Mouse (Mus musculus) CD8-positive naive resting alpha-beta T cell, adult 2 months (primary cell): ENCODE measurements around the gene Pla2g16.

ENCODE experiments used
- DNase-seq, 2 experiments: peaks; one replicate each; pipeline ENCODE4 v3.0.0; 2022; ENCODE audit warnings: low read depth in 2 of 2, low spot score in 2 of 2

Gene Pla2g16

GRCm38 (mm10) chr19:7557328-7557822, at the start of gene Pla2g16:
TSS of gene Pla2g16 (plus strand) at chr19:7557459.
- DNase-seq, result peak; percentile 34 to 41

DNA sequence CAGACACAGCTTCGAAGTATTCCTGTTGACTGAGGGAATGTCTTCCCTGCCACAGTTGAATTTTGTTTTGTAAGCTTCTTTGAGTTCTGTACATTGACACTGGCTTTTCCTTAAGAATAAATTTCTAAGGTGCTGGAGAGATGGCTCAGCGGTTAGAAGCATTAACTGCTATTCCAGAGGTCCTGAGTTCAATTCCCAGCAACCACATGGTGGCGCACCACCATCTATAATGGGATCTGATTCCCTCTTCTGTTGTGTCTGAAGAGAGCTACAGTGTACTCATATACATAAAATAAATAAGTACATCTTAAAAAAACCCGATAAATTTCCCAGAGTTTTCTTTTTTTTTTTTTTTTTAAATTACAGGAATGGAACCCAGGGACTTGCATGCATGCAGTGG, 49.2 kb upstream of the Pla2g16 start:
- DNase-seq, result no peak

- no peak for DNase-seq
Measured at GRCm38 (mm10) chr19:7516437-7516836, 40.8 kb upstream of the Pla2g16 start.

DNA sequence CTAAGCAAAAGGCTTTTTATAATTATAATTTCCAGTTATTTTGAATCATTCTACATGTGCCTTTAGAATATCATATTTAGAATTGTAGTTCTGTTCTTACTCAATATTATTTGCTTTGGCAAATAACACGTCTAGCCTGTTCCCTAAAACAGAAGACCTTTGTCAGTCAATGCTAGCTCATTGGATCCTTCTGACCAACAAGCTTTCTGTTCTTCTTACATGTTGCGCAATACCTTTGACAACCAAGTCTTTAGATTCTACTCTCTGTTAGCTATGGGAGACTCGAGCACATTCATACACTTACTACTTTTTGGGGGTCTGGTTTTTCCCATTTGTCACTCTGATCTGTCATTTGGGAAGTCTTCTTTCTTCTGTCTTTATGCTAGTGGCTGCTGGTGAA, 35.6 kb upstream of the Pla2g16 start:
- DNase-seq, result no peak

- DNase-seq, result no peak
Measured at GRCm38 (mm10) chr19:7522856-7523255, 34.4 kb upstream of the Pla2g16 start.

GRCm38 (mm10) chr19:7523292-7523691, 34.0 kb upstream of the Pla2g16 start:
- DNase-seq, result peak; percentile 27 to 40

- no peak for DNase-seq
Measured at GRCm38 (mm10) chr19:7523781-7524180, 33.5 kb upstream of the Pla2g16 start.

DNA sequence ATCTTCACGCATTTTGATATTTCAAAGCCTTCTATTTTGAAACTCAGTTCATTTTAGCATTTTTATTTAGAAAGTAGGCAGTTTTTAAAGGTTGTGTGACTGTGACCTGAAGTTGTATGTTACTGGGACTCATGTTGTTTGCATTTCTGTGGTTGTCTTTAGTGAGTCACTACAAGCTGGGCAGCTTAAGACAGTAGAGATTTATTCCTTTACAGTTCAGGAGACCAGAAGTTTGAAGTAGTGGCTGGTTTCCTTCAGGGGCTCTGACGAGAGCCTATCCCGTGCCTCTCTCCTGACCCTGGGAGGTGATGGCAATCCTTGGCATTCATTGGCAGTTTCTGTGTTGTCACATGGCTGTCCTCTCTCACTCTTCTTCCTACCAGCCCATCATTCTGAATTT, 32.4 kb upstream of the Pla2g16 start:
- no peak for DNase-seq

GRCm38 (mm10) chr19:7528639-7529428, 28.4 kb upstream of the Pla2g16 start:
- peak; percentile 23 to 48 for DNase-seq

- no peak for DNase-seq
Measured at GRCm38 (mm10) chr19:7531906-7532305, 25.4 kb upstream of the Pla2g16 start.

GRCm38 (mm10) chr19:7533891-7534290, 23.4 kb upstream of the Pla2g16 start:
- no peak for DNase-seq

- no peak for DNase-seq
Measured at GRCm38 (mm10) chr19:7548924-7549323, 8.3 kb upstream of the Pla2g16 start.

DNA sequence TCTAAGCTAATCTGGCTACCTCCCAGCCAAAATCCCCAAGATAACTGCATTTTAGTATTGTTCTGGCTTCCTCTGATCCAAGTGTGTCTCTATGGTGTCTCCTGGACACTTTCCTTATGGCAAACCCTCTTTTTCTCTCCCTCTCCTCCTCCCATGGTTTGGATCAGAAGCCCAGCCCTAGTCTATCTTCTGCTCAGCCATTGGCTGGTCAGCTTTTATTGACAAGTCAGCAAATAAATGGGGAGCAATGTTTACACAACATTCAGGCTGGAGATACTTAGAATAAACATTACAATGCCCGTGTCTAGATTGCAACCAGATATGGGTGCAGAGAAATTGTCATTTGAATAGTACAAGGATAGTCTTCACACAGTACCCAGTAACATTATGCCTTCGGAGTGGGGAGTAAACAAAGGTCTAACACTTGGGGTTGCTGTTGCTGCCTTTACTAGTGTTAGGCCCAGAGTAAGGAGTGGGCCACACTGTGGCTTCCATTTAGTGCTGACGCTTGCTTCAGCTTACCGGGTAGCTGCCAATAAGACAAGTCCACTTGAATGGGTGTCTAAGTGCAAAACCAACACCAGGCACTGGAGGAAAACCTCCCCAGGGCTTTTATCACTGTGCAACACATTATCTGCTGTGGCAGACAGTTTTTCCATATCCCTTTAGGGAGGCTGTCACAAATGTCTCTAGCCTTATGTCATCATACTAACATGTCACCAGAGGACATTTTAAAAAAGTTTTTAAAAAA, 5.5 kb upstream of the Pla2g16 start:
- DNase-seq, result no peak

- DNase-seq, result no peak
Measured at GRCm38 (mm10) chr19:7552301-7552673, 5.0 kb upstream of the Pla2g16 start.

- DNase-seq, result no peak
Measured at GRCm38 (mm10) chr19:7553441-7553840, 3.8 kb upstream of the Pla2g16 start.

GRCm38 (mm10) chr19:7554881-7555280, 2.4 kb upstream of the Pla2g16 start:
- DNase-seq, result no peak

DNA sequence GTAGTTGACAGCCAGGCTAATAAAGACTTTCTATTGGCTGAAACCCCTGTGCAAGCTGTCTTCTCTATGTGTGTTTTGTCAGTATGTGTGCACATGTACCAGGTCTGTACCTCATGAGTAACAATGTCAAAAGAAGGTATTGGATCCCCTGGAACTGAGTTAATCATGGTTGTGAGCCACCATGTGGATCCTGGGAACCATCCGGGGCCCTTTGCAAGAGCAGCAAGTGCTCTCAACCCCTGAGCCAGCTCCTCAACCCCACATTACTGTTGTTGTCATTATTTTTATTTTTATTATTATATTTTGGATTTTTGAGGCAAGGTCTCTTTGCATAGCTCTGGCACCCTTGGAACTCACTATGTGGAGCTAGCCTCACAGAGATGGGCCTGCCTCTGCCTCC, 618 bp upstream of the Pla2g16 start:
- DNase-seq, result no peak

DNA sequence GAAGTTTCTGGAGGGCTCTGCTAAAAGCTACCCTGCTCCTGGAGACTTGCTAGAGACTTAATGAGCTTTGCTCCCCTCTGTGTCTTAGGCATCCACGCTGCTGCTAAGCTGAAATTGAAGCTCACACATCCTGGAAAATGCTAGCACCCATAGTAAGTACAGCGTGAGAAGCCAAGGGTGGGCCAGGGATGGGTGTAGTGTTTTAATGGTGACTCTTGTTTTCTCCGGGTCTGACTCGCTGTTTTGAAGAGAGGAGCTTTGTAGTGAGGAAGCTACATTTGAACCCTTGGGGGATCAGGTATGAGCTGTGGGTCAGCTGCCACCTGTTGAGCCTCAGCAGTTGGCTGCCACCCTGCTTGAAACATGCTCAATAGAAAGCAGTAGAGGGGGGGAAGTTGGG, 585 bp downstream of the Pla2g16 start:
- no peak for DNase-seq

DNA sequence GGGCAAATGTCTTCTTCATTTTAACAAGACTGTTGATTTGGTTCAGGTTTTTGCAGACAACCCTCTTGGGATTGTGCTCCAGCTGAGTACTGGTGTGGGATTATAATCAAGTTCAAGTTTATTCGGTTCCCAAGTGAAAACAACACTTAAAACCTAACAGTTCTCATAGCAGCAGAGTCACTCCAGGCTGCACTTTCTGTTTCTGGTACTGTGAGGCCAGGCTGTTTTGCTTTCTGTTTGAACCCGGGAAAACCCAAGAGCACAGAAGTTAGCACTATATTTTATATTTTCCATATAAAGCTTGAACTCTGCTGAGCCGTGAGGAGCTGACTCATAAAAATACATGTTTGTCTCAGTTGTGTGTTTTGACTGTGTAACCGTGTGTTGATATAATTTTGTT, 1.4 kb downstream of the Pla2g16 start:
- no peak for DNase-seq

GRCm38 (mm10) chr19:7559986-7560385, 2.7 kb downstream of the Pla2g16 start:
- DNase-seq, result no peak

DNA sequence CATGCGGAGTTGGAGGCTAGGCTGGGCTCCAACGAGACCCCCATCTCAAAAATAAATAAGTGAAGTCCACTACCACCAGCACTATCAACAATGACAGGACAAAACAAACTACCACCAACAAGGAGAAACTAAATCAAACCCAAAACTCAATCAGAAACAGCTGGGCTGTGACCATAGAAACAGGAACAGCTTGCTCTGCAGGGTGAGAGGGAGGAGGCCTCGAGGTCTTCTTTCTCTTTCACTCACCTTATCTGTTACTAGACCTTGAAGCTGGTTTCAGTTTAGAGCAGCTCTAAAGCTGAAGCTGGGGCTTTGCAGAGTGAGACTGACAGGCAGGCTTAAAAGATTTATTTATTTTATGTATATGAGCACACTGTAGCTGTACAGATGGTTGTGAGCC, 4.2 kb downstream of the Pla2g16 start:
- DNase-seq, result no peak

DNA sequence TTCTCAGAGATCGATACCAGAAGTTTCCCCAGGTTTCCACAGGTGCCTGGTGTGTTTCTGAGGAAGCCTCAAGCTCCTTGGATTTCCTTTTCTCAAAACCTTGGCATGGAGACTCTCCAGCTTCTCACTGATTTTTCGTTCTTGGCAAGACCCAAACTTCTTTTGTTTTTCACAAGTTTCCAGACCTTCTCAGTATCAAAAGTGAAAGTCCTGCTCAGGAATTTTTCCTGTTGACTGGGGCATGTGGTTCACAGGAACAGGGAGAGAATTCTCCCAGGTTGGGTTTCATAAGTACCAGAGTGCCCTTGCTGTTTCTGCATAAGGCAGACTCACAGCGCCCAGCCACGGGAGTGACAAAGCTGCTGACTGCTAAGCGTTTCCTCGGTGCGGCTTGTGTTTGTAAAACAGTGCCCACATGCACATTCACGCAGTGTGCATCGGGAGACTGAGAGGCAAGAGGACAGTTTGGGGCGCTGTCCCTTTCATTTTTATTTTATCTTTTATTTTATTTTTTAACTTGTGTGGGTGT, 5.4 kb downstream of the Pla2g16 start:
- DNase-seq, result no peak
